Mouse (Mus musculus) myocyte (in vitro differentiated cells): ENCODE data around the gene Fam107b. TPM values are rescaled to one million over a fixed set of nuclear protein-coding genes. Genes with fewer than 3 reads are reported as not detected.

Experiments used
- H3K27me3 ChIP-seq: one replicate; pipeline ENCODE4 v1.6.1; 2011; ENCODE audit not compliant: control insufficient read depth, insufficient read depth, insufficient read length
- H3K36me3 ChIP-seq: one replicate; pipeline ENCODE4 v1.6.1; 2011; ENCODE audit not compliant: control insufficient read depth, insufficient read depth
- H3K4me2 ChIP-seq: one replicate; pipeline ENCODE4 v1.6.1; 2011; ENCODE audit warnings: low read depth, control low read depth
- H3K4me3 ChIP-seq: one replicate; pipeline ENCODE4 v1.5.1; 2011; ENCODE audit warnings: mild to moderate bottlenecking, control low read depth, moderate library complexity
- H3K79me2 ChIP-seq: one replicate; pipeline ENCODE4 v1.6.1; 2011; ENCODE audit not compliant: control insufficient read depth, insufficient read depth
- H3ac ChIP-seq: one replicate; pipeline ENCODE4 v1.6.1; 2011; ENCODE audit not compliant: control insufficient read depth, insufficient read length
- CEBPB ChIP-seq: IDR thresholded peaks from 2 replicates; pipeline ENCODE4 v1.6.1; 2011; ENCODE audit warnings: mild to moderate bottlenecking, moderate library complexity; ENCODE audit not compliant: poor library complexity, insufficient read depth, severe bottlenecking
- E2F4 ChIP-seq: IDR thresholded peaks from one replicate; pipeline ENCODE4 v1.6.1; 2011; ENCODE audit warnings: mild to moderate bottlenecking, control low read depth, moderate library complexity; ENCODE audit not compliant: insufficient read depth
- MAX ChIP-seq: IDR thresholded peaks from one replicate; pipeline ENCODE4 v1.6.1; 2011; ENCODE audit warnings: low read depth, mild to moderate bottlenecking, control low read depth
- MYOD1 ChIP-seq, 3 experiments: IDR thresholded peaks; one replicate each; pipeline ENCODE4 v1.6.1; 2011; ENCODE audit warnings: control low read depth in 2 of 3, low read depth in 2 of 3, mild to moderate bottlenecking in 2 of 3, moderate library complexity in 1 of 3; ENCODE audit not compliant: insufficient read length in 2 of 3, control insufficient read depth in 1 of 3
- MYOG ChIP-seq, 3 experiments: IDR thresholded peaks; one replicate each; pipeline ENCODE4 v1.6.1; 2011; ENCODE audit warnings: control low read depth in 2 of 3, low read depth in 2 of 3, mild to moderate bottlenecking in 2 of 3; ENCODE audit not compliant: insufficient read length in 2 of 3, control insufficient read depth in 1 of 3, insufficient read depth in 1 of 3
- POLR2A ChIP-seq: IDR thresholded peaks from one replicate; pipeline ENCODE4 v1.6.1; 2011; ENCODE audit warnings: low read depth, mild to moderate bottlenecking, control low read depth, moderate library complexity; ENCODE audit not compliant: insufficient read length
- POLR2AphosphoS2 ChIP-seq: IDR thresholded peaks from one replicate; pipeline ENCODE4 v1.6.1; 2011; ENCODE audit warnings: low read depth, control low read depth; ENCODE audit not compliant: insufficient read length
- REST ChIP-seq: IDR thresholded peaks from one replicate; pipeline ENCODE4 v1.6.1; 2011; ENCODE audit warnings: mild to moderate bottlenecking, control low read depth, moderate library complexity; ENCODE audit not compliant: insufficient read depth, insufficient read length
- SRF ChIP-seq: IDR thresholded peaks from one replicate; pipeline ENCODE4 v1.6.1; 2011; ENCODE audit warnings: low read depth; ENCODE audit not compliant: control insufficient read depth, insufficient read length
- TCF12 ChIP-seq: IDR thresholded peaks from one replicate; pipeline ENCODE4 v1.6.1; 2011; ENCODE audit warnings: mild to moderate bottlenecking, control low read depth; ENCODE audit not compliant: poor library complexity, insufficient read depth, severe bottlenecking
- TCF3 ChIP-seq: IDR thresholded peaks from one replicate; pipeline ENCODE4 v1.6.1; 2011; ENCODE audit warnings: low read depth, control low read depth; ENCODE audit not compliant: insufficient read length
- USF1 ChIP-seq: IDR thresholded peaks from one replicate; pipeline ENCODE4 v1.6.1; 2011; ENCODE audit warnings: low read depth, mild to moderate bottlenecking, control low read depth, moderate library complexity
- polyA plus RNA-seq: library from polyadenylated mRNA; unstranded; fragments of >200 nt; fragmentation: generic; extraction: Trizol; gene quantifications from one replicate; pipeline ENCODE4 v1.2.1, GENCODE M21; 2012; ENCODE audit warnings: missing spikeins

Fam107b gene
- polyA plus RNA-seq, 1 experiment: 10.0 TPM

- Histone ChIP-seq H3K4me2 (no peak overlapping the region), H3K27me3 (no peaks in the 10 kb centered on the region), H3ac (no peak overlapping the region), H3K79me2 (peaks cover 68% of the 10 kb centered on the region), H3K4me3 (no peak overlapping the region), H3K36me3 (no peaks in the 10 kb centered on the region)
- TF ChIP-seq POLR2AphosphoS2: no peak
- no peak for TF ChIP-seq SRF
- TF ChIP-seq TCF12: no peak
- TF ChIP-seq CEBPB: no peak
- TF ChIP-seq E2F4: no peak
- no peak for TF ChIP-seq TCF3
- no peak for TF ChIP-seq MYOD1 (IDR thresholded peaks at IDR 0.05; ENCODE audit: control insufficient read depth in 1 of 3, insufficient read length in 2 of 3, low read depth in 2 of 3)
- TF ChIP-seq REST: no peak
- TF ChIP-seq POLR2A: no peak
- TF ChIP-seq MAX: no peak
- no peak for TF ChIP-seq MYOG (IDR thresholded peaks at IDR 0.05; ENCODE audit: control insufficient read depth in 1 of 3, insufficient read depth in 1 of 3, insufficient read length in 2 of 3, low read depth in 2 of 3)
- TF ChIP-seq USF1: no peak
Measured at GRCm38 (mm10) chr2:3729586-3729985, 159.3 kb downstream of the Fam107b start.

GRCm38 (mm10) chr2:3730744-3731143 is 160.5 kb downstream of the Fam107b start:
- H3K79me2 ChIP-seq: peaks cover 64% of the 10 kb centered on the region
- H3K4me3 ChIP-seq: no peak overlapping the region
- TF ChIP-seq MAX (no peak), TCF3 (no peak), TCF12 (no peak), SRF (no peak), MYOD1 (IDR thresholded peaks at IDR 0.05; ENCODE audit: control insufficient read depth in 1 of 3, insufficient read length in 2 of 3, low read depth in 2 of 3) (no peak), USF1 (no peak), CEBPB (no peak), MYOG (IDR thresholded peaks at IDR 0.05; ENCODE audit: control insufficient read depth in 1 of 3, insufficient read depth in 1 of 3, insufficient read length in 2 of 3, low read depth in 2 of 3) (no peak), POLR2A (no peak), REST (no peak), POLR2AphosphoS2 (no peak), E2F4 (no peak)
- no peak overlapping the region for H3K4me2 ChIP-seq
- H3ac ChIP-seq: no peak overlapping the region
- no peaks in the 10 kb centered on the region for H3K27me3 ChIP-seq
- H3K36me3 ChIP-seq: no peaks in the 10 kb centered on the region

- Histone ChIP-seq H3K4me3 (no peak overlapping the region), H3K27me3 (no peaks in the 10 kb centered on the region), H3ac (no peak overlapping the region), H3K4me2 (no peak overlapping the region), H3K36me3 (no peaks in the 10 kb centered on the region), H3K79me2 (peaks cover 59% of the 10 kb centered on the region)
- TF ChIP-seq MYOG (IDR thresholded peaks at IDR 0.05; ENCODE audit: control insufficient read depth in 1 of 3, insufficient read depth in 1 of 3, insufficient read length in 2 of 3, low read depth in 2 of 3) (no peak), TCF12 (no peak), POLR2A (no peak), MYOD1 (IDR thresholded peaks at IDR 0.05; ENCODE audit: control insufficient read depth in 1 of 3, insufficient read length in 2 of 3, low read depth in 2 of 3) (no peak), TCF3 (no peak), REST (no peak), CEBPB (no peak)
Measured at GRCm38 (mm10) chr2:3731316-3732015, 161.2 kb downstream of the Fam107b start.

GRCm38 (mm10) chr2:3737917-3738694 is 167.8 kb downstream of the Fam107b start:
- H3K36me3 ChIP-seq: no peaks in the 10 kb centered on the region
- H3ac ChIP-seq: no peak overlapping the region
- H3K27me3 ChIP-seq: no peaks in the 10 kb centered on the region
- peaks cover 37% of the 10 kb centered on the region for H3K79me2 ChIP-seq
- H3K4me2 ChIP-seq: no peak overlapping the region
- H3K4me3 ChIP-seq: no peak overlapping the region
- no peak for TF ChIP-seq E2F4
- no peak for TF ChIP-seq CEBPB
- TF ChIP-seq POLR2A: no peak
- TF ChIP-seq USF1: no peak
- no peak for TF ChIP-seq TCF3
- TF ChIP-seq TCF12: no peak
- no peak for TF ChIP-seq MYOG (IDR thresholded peaks at IDR 0.05; ENCODE audit: control insufficient read depth in 1 of 3, insufficient read depth in 1 of 3, insufficient read length in 2 of 3, low read depth in 2 of 3)
